Mouse (Mus musculus): ENCODE results near the gene Nek1. TPM values are rescaled to one million over a fixed set of nuclear protein-coding genes. Genes with fewer than 3 reads are reported as not detected.

Nek1 gene
- polyA plus RNA-seq, 1 experiment, result 11.0 TPM

GRCm38 (mm10) chr8:61158540-61158939 is 165.5 kb downstream of the Nek1 start:
- no peak overlapping the region for H3K4me3 ChIP-seq (ENCODE audit: control insufficient read depth, low read depth, low read length)
- H3K4me1 ChIP-seq (ENCODE audit: control insufficient read depth, insufficient read depth, low read length), result no peaks in the 10 kb centered on the region
- H3K27me3 ChIP-seq (ENCODE audit: control insufficient read depth, insufficient read depth, low read length), result no peaks in the 10 kb centered on the region
- no peaks in the 10 kb centered on the region for H3K36me3 ChIP-seq (ENCODE audit: control insufficient read depth, insufficient read depth, low read length)
- no peak for TF ChIP-seq CTCF (IDR thresholded peaks at IDR 0.05; ENCODE audit: control insufficient read depth, insufficient read depth, insufficient replicate concordance, low read depth, low read length)
- TF ChIP-seq POLR2A (IDR thresholded peaks at IDR 0.05; ENCODE audit: control insufficient read depth, low read depth, low read length), result no peak
- H3K27ac ChIP-seq (ENCODE audit: control insufficient read depth, insufficient read depth, low read depth, low read length), result no peak overlapping the region

- Histone ChIP-seq H3K27me3 (ENCODE audit: control insufficient read depth, insufficient read depth, low read length) (no peaks in the 10 kb centered on the region), H3K27ac (ENCODE audit: control insufficient read depth, insufficient read depth, low read depth, low read length) (no peak overlapping the region), H3K4me3 (ENCODE audit: control insufficient read depth, low read depth, low read length) (no peak overlapping the region), H3K4me1 (ENCODE audit: control insufficient read depth, insufficient read depth, low read length) (no peaks in the 10 kb centered on the region), H3K36me3 (ENCODE audit: control insufficient read depth, insufficient read depth, low read length) (no peaks in the 10 kb centered on the region)
- no peak for TF ChIP-seq POLR2A (IDR thresholded peaks at IDR 0.05; ENCODE audit: control insufficient read depth, low read depth, low read length)
- TF ChIP-seq CTCF (IDR thresholded peaks at IDR 0.05; ENCODE audit: control insufficient read depth, insufficient read depth, insufficient replicate concordance, low read depth, low read length), result no peak
Measured at GRCm38 (mm10) chr8:61161461-61162185, 168.6 kb downstream of the Nek1 start.

- Histone ChIP-seq H3K4me3 (ENCODE audit: control insufficient read depth, low read depth, low read length) (no peak overlapping the region), H3K36me3 (ENCODE audit: control insufficient read depth, insufficient read depth, low read length) (no peaks in the 10 kb centered on the region), H3K27ac (ENCODE audit: control insufficient read depth, insufficient read depth, low read depth, low read length) (no peak overlapping the region), H3K4me1 (ENCODE audit: control insufficient read depth, insufficient read depth, low read length) (no peaks in the 10 kb centered on the region), H3K27me3 (ENCODE audit: control insufficient read depth, insufficient read depth, low read length) (no peaks in the 10 kb centered on the region)
- TF ChIP-seq POLR2A (IDR thresholded peaks at IDR 0.05; ENCODE audit: control insufficient read depth, low read depth, low read length) (no peak), CTCF (IDR thresholded peaks at IDR 0.05; ENCODE audit: control insufficient read depth, insufficient read depth, insufficient replicate concordance, low read depth, low read length) (no peak)
Measured at GRCm38 (mm10) chr8:61162186-61162566, 169.2 kb downstream of the Nek1 start.

GRCm38 (mm10) chr8:61171546-61171945 is 178.6 kb downstream of the Nek1 start:
- H3K4me1 ChIP-seq (ENCODE audit: control insufficient read depth, insufficient read depth, low read length), result no peaks in the 10 kb centered on the region
- H3K36me3 ChIP-seq (ENCODE audit: control insufficient read depth, insufficient read depth, low read length), result no peaks in the 10 kb centered on the region
- H3K4me3 ChIP-seq (ENCODE audit: control insufficient read depth, low read depth, low read length), result no peak overlapping the region
- TF ChIP-seq CTCF (IDR thresholded peaks at IDR 0.05; ENCODE audit: control insufficient read depth, insufficient read depth, insufficient replicate concordance, low read depth, low read length) (no peak), POLR2A (IDR thresholded peaks at IDR 0.05; ENCODE audit: control insufficient read depth, low read depth, low read length) (no peak)
- no peak overlapping the region for H3K27ac ChIP-seq (ENCODE audit: control insufficient read depth, insufficient read depth, low read depth, low read length)
- no peaks in the 10 kb centered on the region for H3K27me3 ChIP-seq (ENCODE audit: control insufficient read depth, insufficient read depth, low read length)

- H3K36me3 ChIP-seq (ENCODE audit: control insufficient read depth, insufficient read depth, low read length), result no peaks in the 10 kb centered on the region
- no peaks in the 10 kb centered on the region for H3K27me3 ChIP-seq (ENCODE audit: control insufficient read depth, insufficient read depth, low read length)
- no peak overlapping the region for H3K27ac ChIP-seq (ENCODE audit: control insufficient read depth, insufficient read depth, low read depth, low read length)
- H3K4me3 ChIP-seq (ENCODE audit: control insufficient read depth, low read depth, low read length), result no peak overlapping the region
- no peaks in the 10 kb centered on the region; the same call in none of the 2 replicates for H3K4me1 ChIP-seq (ENCODE audit: control insufficient read depth, insufficient read depth, low read length)
- TF ChIP-seq POLR2A (IDR thresholded peaks at IDR 0.05; ENCODE audit: control insufficient read depth, low read depth, low read length) (no peak), CTCF (IDR thresholded peaks at IDR 0.05; ENCODE audit: control insufficient read depth, insufficient read depth, insufficient replicate concordance, low read depth, low read length) (no peak)
Measured at GRCm38 (mm10) chr8:61173921-61174492, 181.0 kb downstream of the Nek1 start.

GRCm38 (mm10) chr8:61175876-61176275 is 182.9 kb downstream of the Nek1 start:
- TF ChIP-seq POLR2A (IDR thresholded peaks at IDR 0.05; ENCODE audit: control insufficient read depth, low read depth, low read length) (no peak), CTCF (IDR thresholded peaks at IDR 0.05; ENCODE audit: control insufficient read depth, insufficient read depth, insufficient replicate concordance, low read depth, low read length) (no peak)
- Histone ChIP-seq H3K36me3 (ENCODE audit: control insufficient read depth, insufficient read depth, low read length) (no peaks in the 10 kb centered on the region), H3K4me3 (ENCODE audit: control insufficient read depth, low read depth, low read length) (no peak overlapping the region), H3K27ac (ENCODE audit: control insufficient read depth, insufficient read depth, low read depth, low read length) (no peak overlapping the region), H3K27me3 (ENCODE audit: control insufficient read depth, insufficient read depth, low read length) (no peaks in the 10 kb centered on the region), H3K4me1 (ENCODE audit: control insufficient read depth, insufficient read depth, low read length) (peaks cover 2% of the 10 kb centered on the region)

GRCm38 (mm10) chr8:61177680-61178593 is 184.9 kb downstream of the Nek1 start:
- no peaks in the 10 kb centered on the region for H3K27me3 ChIP-seq (ENCODE audit: control insufficient read depth, insufficient read depth, low read length)
- H3K36me3 ChIP-seq (ENCODE audit: control insufficient read depth, insufficient read depth, low read length), result no peaks in the 10 kb centered on the region
- no peak for TF ChIP-seq POLR2A (IDR thresholded peaks at IDR 0.05; ENCODE audit: control insufficient read depth, low read depth, low read length)
- TF ChIP-seq CTCF (IDR thresholded peaks at IDR 0.05; ENCODE audit: control insufficient read depth, insufficient read depth, insufficient replicate concordance, low read depth, low read length), result no peak
- H3K4me3 ChIP-seq (ENCODE audit: control insufficient read depth, low read depth, low read length), result no peak overlapping the region
- peaks cover 2% of the 10 kb centered on the region for H3K4me1 ChIP-seq (ENCODE audit: control insufficient read depth, insufficient read depth, low read length)
- no peak overlapping the region for H3K27ac ChIP-seq (ENCODE audit: control insufficient read depth, insufficient read depth, low read depth, low read length)
